Mouse (Mus musculus): ENCODE results near the gene Igdcc4.
"Not testable (repeated sequence)": the region's sequence is repeated elsewhere in the genome, so short reads cannot be mapped to it uniquely, and the experiment has no call there.

The Igdcc4 gene

GRCm38 (mm10) chr9:65100991-65101685 is at the start of gene Igdcc4:
Gene Igdcc4, plus strand, starts transcription at chr9:65101486.
- no peak for DNase-seq (ENCODE audit: extremely low read depth, low read depth, low spot score)

- no peak for DNase-seq (ENCODE audit: extremely low read depth, low read depth, low spot score)
These were observed 37.0 kb upstream of the Igdcc4 start for GRCm38 (mm10) chr9:65064251-65064650.

- DNase-seq (ENCODE audit: extremely low read depth, low read depth, low spot score): no peak
These were observed 30.7 kb upstream of the Igdcc4 start for GRCm38 (mm10) chr9:65070587-65070986.

- DNase-seq (ENCODE audit: extremely low read depth, low read depth, low spot score): no peak
These were observed 27.7 kb upstream of the Igdcc4 start for GRCm38 (mm10) chr9:65073555-65073954.

- DNase-seq (ENCODE audit: extremely low read depth, low read depth, low spot score): no peak
These were observed 27.0 kb upstream of the Igdcc4 start for GRCm38 (mm10) chr9:65074251-65074650.

GRCm38 (mm10) chr9:65074855-65075493 is 26.3 kb upstream of the Igdcc4 start:
- DNase-seq (ENCODE audit: extremely low read depth, low read depth, low spot score): no peak

- DNase-seq (ENCODE audit: extremely low read depth, low read depth, low spot score): no peak
These were observed 23.8 kb upstream of the Igdcc4 start for GRCm38 (mm10) chr9:65077536-65077935.

GRCm38 (mm10) chr9:65080141-65080540 is 21.1 kb upstream of the Igdcc4 start:
- DNase-seq (ENCODE audit: extremely low read depth, low read depth, low spot score): not testable (repeated sequence)

- no peak for DNase-seq (ENCODE audit: extremely low read depth, low read depth, low spot score)
These were observed 18.1 kb upstream of the Igdcc4 start for GRCm38 (mm10) chr9:65083075-65083765.

- no peak for DNase-seq (ENCODE audit: extremely low read depth, low read depth, low spot score)
These were observed 17.0 kb upstream of the Igdcc4 start for GRCm38 (mm10) chr9:65084198-65084807.

GRCm38 (mm10) chr9:65085270-65085669 is 16.0 kb upstream of the Igdcc4 start:
- no peak for DNase-seq (ENCODE audit: extremely low read depth, low read depth, low spot score)

- no peak for DNase-seq (ENCODE audit: extremely low read depth, low read depth, low spot score)
These were observed 14.5 kb upstream of the Igdcc4 start for GRCm38 (mm10) chr9:65086801-65087200.

GRCm38 (mm10) chr9:65087490-65087889 is 13.8 kb upstream of the Igdcc4 start:
- no peak for DNase-seq (ENCODE audit: extremely low read depth, low read depth, low spot score)

GRCm38 (mm10) chr9:65094237-65094636 is 7.0 kb upstream of the Igdcc4 start:
- no peak for DNase-seq (ENCODE audit: extremely low read depth, low read depth, low spot score)

GRCm38 (mm10) chr9:65101686-65102376 is 545 bp downstream of the Igdcc4 start:
- no peak for DNase-seq (ENCODE audit: extremely low read depth, low read depth, low spot score)

- no peak for DNase-seq (ENCODE audit: extremely low read depth, low read depth, low spot score)
These were observed 1.3 kb downstream of the Igdcc4 start for GRCm38 (mm10) chr9:65102377-65103172.

GRCm38 (mm10) chr9:65103173-65103752 is 2.0 kb downstream of the Igdcc4 start:
- DNase-seq (ENCODE audit: extremely low read depth, low read depth, low spot score): no peak

GRCm38 (mm10) chr9:65106821-65107220 is 5.5 kb downstream of the Igdcc4 start:
- DNase-seq (ENCODE audit: extremely low read depth, low read depth, low spot score): no peak

GRCm38 (mm10) chr9:65107893-65108292 is 6.6 kb downstream of the Igdcc4 start:
- no peak for DNase-seq (ENCODE audit: extremely low read depth, low read depth, low spot score)

All from fat pad, adult 2 months (tissue).